Mouse (Mus musculus) intestine, embryonic 16.5 days (tissue): Measurements from ENCODE around the gene Extl2. TPM values are rescaled to one million over a fixed set of nuclear protein-coding genes. Genes with fewer than 3 reads are reported as not detected.

Experiments
- ATAC-seq: fragments of 200-750 bp; cut with Nextera tagmentation; 2 replicates; pipeline ENCODE4 v1.8.0; 2017; ENCODE audit warnings: moderate TSS enrichment, moderate library complexity
- H3K27ac ChIP-seq: fragments of 300-500 bp; sonication (generic); 2 replicates; pipeline ENCODE4 v1.5.1; 2014; ENCODE audit warnings: mild to moderate bottlenecking, low read length
- H3K27me3 ChIP-seq: fragments of 300-500 bp; sonication (generic); replicated peaks from 2 replicates; pipeline ENCODE4 v1.6.1; 2014; ENCODE audit warnings: low read length, control low read depth, mixed read lengths; ENCODE audit not compliant: control insufficient read depth, insufficient read depth
- H3K36me3 ChIP-seq: fragments of 300-500 bp; sonication (generic); 2 replicates; pipeline ENCODE4 v1.6.1; 2014; ENCODE audit warnings: low read length, control low read depth; ENCODE audit not compliant: control insufficient read depth, insufficient read depth
- H3K4me1 ChIP-seq: fragments of 300-500 bp; sonication (generic); 2 replicates; pipeline ENCODE4 v1.6.1; 2014; ENCODE audit warnings: low read length, control low read depth, mixed read lengths; ENCODE audit not compliant: control insufficient read depth, insufficient read depth
- H3K4me2 ChIP-seq: fragments of 300-500 bp; sonication (generic); 2 replicates; pipeline ENCODE4 v1.6.1; 2014; ENCODE audit warnings: low read depth, low read length, control low read depth
- H3K4me3 ChIP-seq: fragments of 300-500 bp; sonication (generic); 2 replicates; pipeline ENCODE4 v1.5.1; 2014; ENCODE audit warnings: mild to moderate bottlenecking, low read length
- H3K9ac ChIP-seq: fragments of 300-500 bp; sonication (generic); 2 replicates; pipeline ENCODE4 v1.6.1; 2014; ENCODE audit warnings: low read depth, low read length
- H3K9me3 ChIP-seq: fragments of 300-500 bp; sonication (generic); 2 replicates; pipeline ENCODE4 v1.6.1; 2016; ENCODE audit warnings: low read length, control low read depth; ENCODE audit not compliant: control insufficient read depth
- WGBS: fragments of 180-500 bp; shearing (Covaris S2); extraction: QIAGEN DNeasy Blood & Tissue Kit; methylation state at CpG from one replicate; pipeline ENCODE4 v1.1.7; 2014; 5-methylcytosine and 5-hydroxymethylcytosine counted together
- polyA plus RNA-seq: library from polyadenylated mRNA; unstranded; fragments of >200 nt; fragmentation: Nextera tagmentation; extraction: Ambion mirVana; gene quantifications from 2 replicates; pipeline ENCODE4 v1.2.1, GENCODE M21; 2015

Gene Extl2
- polyA plus RNA-seq, 1 experiment from 2014 or later, result 17.0 TPM

DNA sequence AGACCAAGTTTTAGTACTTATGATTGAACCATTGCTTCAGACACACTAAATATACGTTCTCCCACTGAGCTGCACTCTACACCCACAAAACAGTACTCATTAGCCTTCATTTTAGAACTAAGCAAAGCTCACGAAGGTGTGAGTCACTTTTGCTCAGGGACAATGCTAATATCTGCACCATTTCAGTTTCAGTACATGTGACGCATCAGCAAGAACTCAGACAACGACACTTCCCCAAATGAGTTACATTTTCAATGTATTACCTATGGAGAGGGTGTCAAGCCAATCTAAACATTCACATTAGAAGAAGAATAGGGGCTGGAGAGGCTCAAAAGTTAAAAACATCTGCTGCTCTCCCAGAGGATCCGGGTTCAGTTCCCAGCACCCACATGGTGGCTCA, 10.3 kb upstream of the Extl2 start:
- Histone ChIP-seq H3K4me3 (no peak overlapping the region), H3K9me3 (no peaks in the 10 kb centered on the region), H3K27me3 (no peaks in the 10 kb centered on the region), H3K4me2 (no peak overlapping the region), H3K4me1 (peaks cover 5% of the 10 kb centered on the region; the same call in 1 of the 2 replicates), H3K36me3 (peaks cover 14% of the 10 kb centered on the region), H3K9ac (no peak overlapping the region), H3K27ac (no peak overlapping the region)
- no peak for ATAC-seq
- WGBS, result 80% methylated on average over 5 of the region's 5 CpGs

DNA sequence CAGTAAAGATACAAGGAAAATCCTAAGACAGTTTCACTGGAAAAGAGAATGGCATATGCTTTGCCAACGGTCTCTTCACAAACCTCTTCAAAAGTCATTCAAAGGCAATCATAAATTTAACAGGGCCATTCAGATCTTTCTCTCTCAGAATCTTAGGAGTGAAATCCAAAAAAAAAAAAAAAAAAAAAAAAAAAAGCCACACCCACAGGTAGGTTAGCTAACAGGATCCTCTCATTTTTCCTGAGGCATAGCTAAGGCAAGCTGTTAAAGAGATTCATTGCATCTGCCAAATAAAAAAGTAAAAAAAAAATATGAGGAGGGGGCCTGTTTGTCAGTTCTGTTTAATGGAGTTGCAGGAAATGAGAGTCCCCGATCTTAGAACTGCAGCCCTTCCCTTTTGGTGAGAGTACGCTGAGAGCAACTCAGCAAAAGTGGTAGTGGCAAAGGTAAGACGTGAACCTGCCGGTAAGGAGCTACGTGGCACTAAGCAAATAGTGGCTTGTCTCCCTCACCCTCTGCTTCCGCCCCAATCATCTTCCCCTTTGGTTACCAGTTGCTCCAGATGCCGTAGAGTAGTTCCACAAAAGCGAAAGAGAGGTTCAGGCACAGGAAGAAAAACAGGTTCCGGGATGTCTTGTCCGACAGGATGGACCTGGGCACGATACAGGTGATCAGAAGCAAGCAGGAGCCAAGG, 831 bp upstream of the Extl2 start:
- H3K36me3 ChIP-seq, result no peaks in the 10 kb centered on the region
- 5% methylated on average over 12 of the region's 12 CpGs for WGBS
- no peaks in the 10 kb centered on the region for H3K9me3 ChIP-seq
- H3K4me2 ChIP-seq, result peak overlapping the region; percentile 79
- peak overlapping the region; percentile 82 for H3K27ac ChIP-seq
- peaks cover 12% of the 10 kb centered on the region for H3K4me1 ChIP-seq
- no peaks in the 10 kb centered on the region for H3K27me3 ChIP-seq
- ATAC-seq, result peak; percentile 50
- peak overlapping the region; percentile 90 for H3K9ac ChIP-seq
- peak overlapping the region; percentile 83 for H3K4me3 ChIP-seq

DNA sequence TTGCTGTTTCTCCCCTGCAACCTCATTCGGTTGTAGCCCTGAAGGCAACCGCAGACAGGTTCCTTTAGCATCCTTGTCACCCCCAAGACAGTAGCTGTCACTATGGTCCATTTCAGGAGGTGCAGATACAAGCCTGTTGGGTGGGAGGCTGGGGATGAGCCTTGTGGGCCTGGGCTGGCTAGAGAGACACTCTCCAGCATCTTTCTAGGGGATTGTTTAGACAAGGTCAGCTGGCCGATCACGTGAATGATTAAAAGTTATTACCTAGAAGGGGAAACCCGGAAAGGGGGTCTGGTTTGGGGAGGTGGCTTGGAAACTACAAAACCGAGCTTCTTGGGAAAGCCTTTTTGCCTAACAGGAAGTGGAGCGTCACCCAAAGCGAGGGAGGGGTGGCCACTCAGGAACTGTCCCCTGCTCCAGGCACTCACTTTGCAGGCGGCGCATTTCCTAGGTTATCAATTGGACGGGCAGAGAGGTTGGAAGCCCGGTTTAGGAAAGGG, 729 bp downstream of the Extl2 start:
- H3K27ac ChIP-seq, result peak overlapping the region; percentile 82
- H3K27me3 ChIP-seq, result no peaks in the 10 kb centered on the region
- ATAC-seq, result peak; percentile 61
- no peaks in the 10 kb centered on the region for H3K9me3 ChIP-seq
- 1% methylated on average over 12 of the region's 12 CpGs for WGBS
- peaks cover 12% of the 10 kb centered on the region for H3K4me1 ChIP-seq
- peak overlapping the region; percentile 90 for H3K9ac ChIP-seq
- H3K36me3 ChIP-seq, result no peaks in the 10 kb centered on the region
- peak overlapping the region; percentile 68 for H3K4me2 ChIP-seq
- peak overlapping the region; percentile 83 for H3K4me3 ChIP-seq

GRCm38 (mm10) chr3:116009622-116010344, 2.5 kb downstream of the Extl2 start:
- Histone ChIP-seq H3K9me3 (no peaks in the 10 kb centered on the region), H3K4me3 (no peak overlapping the region), H3K27me3 (no peaks in the 10 kb centered on the region), H3K36me3 (no peaks in the 10 kb centered on the region), H3K9ac (no peak overlapping the region), H3K4me2 (no peak overlapping the region), H3K4me1 (peaks cover 12% of the 10 kb centered on the region), H3K27ac (no peak overlapping the region)
- no peak for ATAC-seq
- 85% methylated on average over 17 of the region's 17 CpGs for WGBS

- Histone ChIP-seq H3K27me3 (no peaks in the 10 kb centered on the region), H3K4me2 (no peak overlapping the region), H3K36me3 (no peaks in the 10 kb centered on the region), H3K9ac (no peak overlapping the region), H3K4me3 (no peak overlapping the region), H3K27ac (no peak overlapping the region), H3K4me1 (no peaks in the 10 kb centered on the region), H3K9me3 (no peaks in the 10 kb centered on the region)
- WGBS, result 94% methylated on average over 6 of the region's 6 CpGs
- no peak for ATAC-seq
These were observed 7.6 kb downstream of the Extl2 start for GRCm38 (mm10) chr3:116014901-116015300.

- Histone ChIP-seq H3K4me1 (no peaks in the 10 kb centered on the region), H3K9me3 (no peaks in the 10 kb centered on the region), H3K9ac (no peak overlapping the region), H3K27ac (no peak overlapping the region), H3K36me3 (no peaks in the 10 kb centered on the region), H3K4me3 (no peak overlapping the region), H3K27me3 (no peaks in the 10 kb centered on the region), H3K4me2 (no peak overlapping the region)
- 93% methylated on average over 13 of the region's 13 CpGs for WGBS
- no peak for ATAC-seq
These were observed 8.9 kb downstream of the Extl2 start for GRCm38 (mm10) chr3:116016116-116016515.

DNA sequence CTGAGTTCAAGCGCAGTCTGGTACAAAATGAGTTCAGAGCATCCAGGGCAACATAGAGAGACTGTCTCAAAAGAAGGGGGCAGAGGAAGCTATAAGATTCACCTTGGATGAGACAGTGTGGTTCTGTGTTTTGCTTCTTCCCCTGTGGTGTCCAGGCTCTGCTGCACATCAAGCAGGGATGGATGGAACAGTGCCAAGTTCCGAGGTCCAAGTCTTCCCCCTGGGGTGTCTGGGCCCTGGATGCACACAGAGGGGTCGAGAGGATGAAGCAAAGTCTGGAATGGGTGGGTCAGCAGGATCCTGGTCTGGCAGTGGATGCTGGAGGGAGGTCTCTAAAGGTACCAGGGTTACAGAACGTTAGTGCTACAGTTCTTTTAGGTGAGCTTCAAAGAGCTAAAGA, 11.3 kb downstream of the Extl2 start:
- Histone ChIP-seq H3K4me1 (no peaks in the 10 kb centered on the region), H3K27ac (no peak overlapping the region), H3K9ac (no peak overlapping the region), H3K4me2 (no peak overlapping the region), H3K9me3 (no peaks in the 10 kb centered on the region), H3K4me3 (no peak overlapping the region), H3K36me3 (no peaks in the 10 kb centered on the region), H3K27me3 (no peaks in the 10 kb centered on the region)
- WGBS, result 68% methylated on average over 4 of the region's 4 CpGs
- ATAC-seq, result no peak

- ATAC-seq, result no peak
- Histone ChIP-seq H3K27me3 (no peaks in the 10 kb centered on the region), H3K9me3 (no peaks in the 10 kb centered on the region), H3K4me1 (no peaks in the 10 kb centered on the region), H3K36me3 (no peaks in the 10 kb centered on the region), H3K27ac (no peak overlapping the region), H3K4me2 (no peak overlapping the region), H3K4me3 (no peak overlapping the region), H3K9ac (no peak overlapping the region)
- 92% methylated on average over 5 of the region's 5 CpGs for WGBS
These were observed 11.9 kb downstream of the Extl2 start for GRCm38 (mm10) chr3:116019136-116019535.

GRCm38 (mm10) chr3:116024236-116024635, 17.0 kb downstream of the Extl2 start:
- no peak overlapping the region for H3K27ac ChIP-seq
- H3K9ac ChIP-seq, result no peak overlapping the region
- WGBS, result 84% methylated on average over 12 of the region's 12 CpGs
- H3K27me3 ChIP-seq, result no peaks in the 10 kb centered on the region
- no peaks in the 10 kb centered on the region for H3K4me1 ChIP-seq
- ATAC-seq, result no peak
- 0 out of 2 replicates have a peak, but pooled peaks cover 2% of the 10 kb centered on the region for H3K36me3 ChIP-seq
- no peak overlapping the region for H3K4me2 ChIP-seq
- no peaks in the 10 kb centered on the region for H3K9me3 ChIP-seq
- H3K4me3 ChIP-seq, result no peak overlapping the region
